Mouse (Mus musculus): Measurements from ENCODE around the gene Arrdc2.

GRCm38 (mm10) chr8:70807304-70807703, 32.2 kb downstream of the Arrdc2 start:
- TF ChIP-seq EP300 (IDR thresholded peaks at IDR 0.05; ENCODE audit: low read depth in 1 of 2, low read length in 2 of 2) (no peak), CTCF (IDR thresholded peaks at IDR 0.05 in 2 of 3, conservative IDR thresholded peaks at IDR 0.05 in 1 of 3; ENCODE audit: control insufficient read depth in 1 of 3, insufficient read depth in 1 of 3, low read depth in 2 of 3, low read length in 3 of 3, poor library complexity in 1 of 3, severe bottlenecking in 1 of 3) (no peak), MAFK (IDR thresholded peaks at IDR 0.05; ENCODE audit: borderline replicate concordance, low read depth, low read length) (no peak)

Measured in MEL (cell line).